8 mouse cellular contexts compared by ENCODE assay signal in the genomic region with DNA sequence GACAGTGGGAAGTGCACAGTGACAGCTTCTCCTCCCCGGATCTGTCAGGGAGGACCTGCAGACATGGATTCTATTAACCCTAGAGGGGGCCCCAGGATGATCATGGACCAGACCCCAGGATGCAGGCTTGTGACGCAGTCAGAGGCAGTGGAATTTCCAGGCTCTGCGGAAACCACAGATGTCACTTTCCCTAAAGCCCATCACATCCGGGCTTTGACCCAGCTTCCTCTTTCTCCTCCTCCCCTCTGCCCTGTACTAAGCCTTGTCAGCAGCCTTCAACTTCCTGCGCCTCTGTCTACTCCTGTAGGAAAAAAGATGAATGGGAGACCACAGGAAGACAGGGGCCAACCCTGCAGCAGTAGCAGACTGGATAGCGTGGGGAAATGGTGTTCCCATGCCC. TPM values are rescaled to one million over a fixed set of nuclear protein-coding genes. Genes with fewer than 3 reads are reported as not detected.
DNase-seq lines count a peak whose midpoint lies in the region; ATAC-seq and TF ChIP-seq lines count a peak whose summit lies in the region.

No protein-coding gene starts in this region.

- intact Hi-C loops in gastrocnemius, postnatal 14 days (cut with DNase I; ENCODE audit: low total_unique reads) = no loop called here
- intact Hi-C loops in gastrocnemius, postnatal 36 days (cut with DNase I) = no loop called here

- H3K4me2 ChIP-seq in forebrain, embryonic 12.5 days = peak overlapping the region; percentile 21
- H3K4me2 ChIP-seq in intestine, embryonic 15.5 days (replicated peaks) = peak overlapping the region; percentile 27
- H3K4me2 ChIP-seq in liver, postnatal 0 days (ENCODE audit: low read depth, low read length) = peak overlapping the region; percentile 20; the same call in 1 of the 2 replicates

- peak overlapping the region; percentile 33 for H3K27ac ChIP-seq in forebrain, embryonic 12.5 days
- H3K27ac ChIP-seq in intestine, embryonic 15.5 days = peak overlapping the region; percentile 37; the same call in 1 of the 2 replicates
- H3K27ac ChIP-seq in liver, postnatal 0 days (ENCODE audit: low read depth) = peak overlapping the region; percentile 70; the same call in 1 of the 2 replicates

- ATAC-seq in forebrain, embryonic 12.5 days (ENCODE audit: low FRiP score) = 0 out of 2 replicates have a peak, but pooled peaks have one; percentile 2
- ATAC-seq in intestine, embryonic 15.5 days = no peak
- peak; percentile 35 for ATAC-seq in liver, postnatal 0 days
- peak; percentile 21; the same call in 1 of the 2 replicates for ATAC-seq in neutrophil, adult 5-6 weeks (ENCODE audit: extremely low read depth, insufficient number of reproducible peaks, low FRiP score, poor library complexity, severe bottlenecking)

- no peak overlapping the region for H3K4me3 ChIP-seq in forebrain, embryonic 12.5 days (replicated peaks)
- no peak overlapping the region for H3K4me3 ChIP-seq in intestine, embryonic 15.5 days (replicated peaks)
- no peak overlapping the region for H3K4me3 ChIP-seq in liver, postnatal 0 days (ENCODE audit: low read depth, low read length)

- H3K27me3 ChIP-seq in forebrain, embryonic 12.5 days = peaks cover 16% of the 10 kb centered on the region
- H3K27me3 ChIP-seq in intestine, embryonic 15.5 days (replicated peaks) = peaks cover 1% of the 10 kb centered on the region
- H3K27me3 ChIP-seq in liver, postnatal 0 days (ENCODE audit: insufficient read depth, low read length) = peaks cover 5% of the 10 kb centered on the region

- DNase-seq in gastrocnemius, postnatal 14 days = peak; percentile 24
- DNase-seq in gastrocnemius, postnatal 10 days = no peak
- peak; percentile 41 for DNase-seq in liver, postnatal 0 days
- no peak for DNase-seq in gastrocnemius, postnatal 36 days
- DNase-seq in ovary, postnatal 10 days (ENCODE audit: low spot score) = no peak

- H3K9ac ChIP-seq in forebrain, embryonic 12.5 days = 0 out of 2 replicates have a peak overlapping the region, but pooled peaks have one; percentile 14
- H3K9ac ChIP-seq in intestine, embryonic 15.5 days = 0 out of 2 replicates have a peak overlapping the region, but pooled peaks have one; percentile 23
- H3K9ac ChIP-seq in liver, postnatal 0 days (replicated peaks) = no peak overlapping the region

- 0 out of 2 replicates have a peak, but pooled peaks have one; percentile 48 for TF ChIP-seq EP300 in liver, postnatal 0 days (IDR thresholded peaks at IDR 0.05; ENCODE audit: low read depth)

- no peaks in the 10 kb centered on the region for H3K9me3 ChIP-seq in forebrain, embryonic 12.5 days
- no peaks in the 10 kb centered on the region for H3K9me3 ChIP-seq in intestine, embryonic 15.5 days
- no peaks in the 10 kb centered on the region for H3K9me3 ChIP-seq in liver, postnatal 0 days (ENCODE audit: low read length)

- no peak for TF ChIP-seq CTCF in liver, postnatal 0 days (IDR thresholded peaks at IDR 0.05; ENCODE audit: low read depth)

- H3K36me3 ChIP-seq in forebrain, embryonic 12.5 days (replicated peaks) = no peaks in the 10 kb centered on the region
- H3K36me3 ChIP-seq in intestine, embryonic 15.5 days = no peaks in the 10 kb centered on the region
- no peaks in the 10 kb centered on the region for H3K36me3 ChIP-seq in liver, postnatal 0 days (replicated peaks; ENCODE audit: insufficient read depth, low read length)

- WGBS in forebrain, embryonic 12.5 days = 47% methylated on average over 6 of the region's 6 CpGs
- 33% methylated on average over 6 of the region's 6 CpGs for WGBS in intestine, embryonic 15.5 days
- 19% methylated on average over 6 of the region's 6 CpGs for WGBS in liver, postnatal 0 days (ENCODE audit: insufficient replicate concordance)

- peaks cover 26% of the 10 kb centered on the region for H3K4me1 ChIP-seq in forebrain, embryonic 12.5 days
- peaks cover 13% of the 10 kb centered on the region for H3K4me1 ChIP-seq in intestine, embryonic 15.5 days (replicated peaks)
- H3K4me1 ChIP-seq in liver, postnatal 0 days (ENCODE audit: insufficient read depth) = peaks cover 19% of the 10 kb centered on the region

RNA-seq across cellular contexts. Expression of gene Fam229a, which starts 5.6 kb away (rescaled TPM):
- total RNA-seq in gastrocnemius, postnatal 14 days (2021) = not detected
- total RNA-seq in gastrocnemius, postnatal 10 days (2021) = not detected
- polyA plus RNA-seq in forebrain, embryonic 12.5 days (2016; fragmentation: Nextera tagmentation; extraction: Ambion mirVana) = not detected in 2 replicates
- polyA plus RNA-seq in intestine, embryonic 15.5 days (2015; fragmentation: Nextera tagmentation; extraction: Ambion mirVana) = not detected in 2 replicates
- polyA plus RNA-seq in liver, postnatal 0 days (2015; fragmentation: Nextera tagmentation; extraction: Ambion mirVana) = 0.41 and 0.88 TPM in 2 replicates
- not detected in 2 replicates for total RNA-seq in neutrophil, adult 5-6 weeks (2017)
- total RNA-seq in gastrocnemius, postnatal 36 days (2021) = not detected

RNA-seq across cellular contexts. Expression of gene Tssk3, which starts 5.8 kb away (rescaled TPM):
- total RNA-seq in gastrocnemius, postnatal 14 days (2021) = not detected
- total RNA-seq in gastrocnemius, postnatal 10 days (2021) = not detected
- not detected in 2 replicates for polyA plus RNA-seq in forebrain, embryonic 12.5 days (2016; fragmentation: Nextera tagmentation; extraction: Ambion mirVana)
- not detected in 2 replicates for polyA plus RNA-seq in intestine, embryonic 15.5 days (2015; fragmentation: Nextera tagmentation; extraction: Ambion mirVana)
- polyA plus RNA-seq in liver, postnatal 0 days (2015; fragmentation: Nextera tagmentation; extraction: Ambion mirVana) = 0.11 and 0.14 TPM in 2 replicates
- total RNA-seq in neutrophil, adult 5-6 weeks (2017) = not detected in 2 replicates
- not detected for total RNA-seq in gastrocnemius, postnatal 36 days (2021)

RNA-seq across cellular contexts. Expression of gene Marcksl1, which starts 16.8 kb away (rescaled TPM):
- total RNA-seq in gastrocnemius, postnatal 14 days (2021) = 10 to 100 TPM in 1 of 2 experiments, 1 to 10 TPM in 1; 9.2 to 14.4 TPM
- total RNA-seq in gastrocnemius, postnatal 10 days (2021) = 10 to 100 TPM; 24.4 to 31.8 TPM
- 1,836 and 1,849 TPM in 2 replicates for polyA plus RNA-seq in forebrain, embryonic 12.5 days (2016; fragmentation: Nextera tagmentation; extraction: Ambion mirVana)
- polyA plus RNA-seq in intestine, embryonic 15.5 days (2015; fragmentation: Nextera tagmentation; extraction: Ambion mirVana) = 432 and 487 TPM in 2 replicates
- polyA plus RNA-seq in liver, postnatal 0 days (2015; fragmentation: Nextera tagmentation; extraction: Ambion mirVana) = 42.7 and 46.9 TPM in 2 replicates
- 97.5 and 100 TPM in 2 replicates for total RNA-seq in neutrophil, adult 5-6 weeks (2017)
- total RNA-seq in gastrocnemius, postnatal 36 days (2021) = 1 to 10 TPM; 1.0 to 1.9 TPM

RNA-seq across cellular contexts. Expression of gene Bsdc1, which starts 35.2 kb away (rescaled TPM):
- 10 to 100 TPM; 22.2 to 32.6 TPM for total RNA-seq in gastrocnemius, postnatal 14 days (2021)
- 10 to 100 TPM; 24.7 to 32.4 TPM for total RNA-seq in gastrocnemius, postnatal 10 days (2021)
- polyA plus RNA-seq in forebrain, embryonic 12.5 days (2016; fragmentation: Nextera tagmentation; extraction: Ambion mirVana) = 27.3 and 29.4 TPM in 2 replicates
- polyA plus RNA-seq in intestine, embryonic 15.5 days (2015; fragmentation: Nextera tagmentation; extraction: Ambion mirVana) = 22.1 and 24.9 TPM in 2 replicates
- polyA plus RNA-seq in liver, postnatal 0 days (2015; fragmentation: Nextera tagmentation; extraction: Ambion mirVana) = 37.4 and 40.7 TPM in 2 replicates
- 94.7 and 122 TPM in 2 replicates for total RNA-seq in neutrophil, adult 5-6 weeks (2017)
- total RNA-seq in gastrocnemius, postnatal 36 days (2021) = 10 to 100 TPM; 28.7 to 35.8 TPM

RNA-seq across cellular contexts. Expression of gene Hdac1, which starts 45.9 kb away (rescaled TPM):
- total RNA-seq in gastrocnemius, postnatal 14 days (2021) = 10 to 100 TPM; 14.9 to 16.9 TPM
- 10 to 100 TPM; 23.9 to 29.8 TPM for total RNA-seq in gastrocnemius, postnatal 10 days (2021)
- polyA plus RNA-seq in forebrain, embryonic 12.5 days (2016; fragmentation: Nextera tagmentation; extraction: Ambion mirVana) = 207 and 221 TPM in 2 replicates
- 200 and 203 TPM in 2 replicates for polyA plus RNA-seq in intestine, embryonic 15.5 days (2015; fragmentation: Nextera tagmentation; extraction: Ambion mirVana)
- polyA plus RNA-seq in liver, postnatal 0 days (2015; fragmentation: Nextera tagmentation; extraction: Ambion mirVana) = 54.9 and 59.0 TPM in 2 replicates
- total RNA-seq in neutrophil, adult 5-6 weeks (2017) = 81.6 and 87.7 TPM in 2 replicates
- 1 to 10 TPM; 9.0 to 9.9 TPM for total RNA-seq in gastrocnemius, postnatal 36 days (2021)

Comparison
In these comparisons a context has a peak if more than half of its experiments do, and no peak if none do; other contexts are left out.
1. DNase-seq: peak in gastrocnemius, postnatal 14 days (single experiment) and liver, postnatal 0 days (single experiment); none in gastrocnemius, postnatal 10 days (single experiment), gastrocnemius, postnatal 36 days (0 of 2) and ovary, postnatal 10 days (single experiment).
2. Peak in every context shown above with its lines, with median percentiles within 50 percentile points of each other: H3K27ac ChIP-seq and H3K4me2 ChIP-seq.